21 mouse cellular contexts compared by ENCODE assay signal in genomic region chr3:70160043-70160442, GRCm38 (mm10).
A peak's percentile ranks its signal among the peaks of the same experiment; 100 is the strongest.
DNase-seq lines count a peak whose midpoint lies in the region; ATAC-seq and TF ChIP-seq lines count a peak whose summit lies in the region.
"Had no signal": no experiment of that assay in that cellular context is flagged by ENCODE, and none has a peak within 500 bp of the region (broad histone marks: within the 10 kb centered on the region; RNA-seq: fewer than 3 reads in every experiment).

No protein-coding gene starts in this region.

- H3K4me1 ChIP-seq in forebrain, embryonic 12.5 days, result peaks cover 7% of the 10 kb centered on the region; the same call in 1 of the 2 replicates
- no peaks in the 10 kb centered on the region for H3K4me1 ChIP-seq in forebrain, embryonic 11.5 days (replicated peaks; ENCODE audit: control insufficient read depth, insufficient read depth, low read length)
- H3K4me1 ChIP-seq in hindbrain, postnatal 0 days (ENCODE audit: insufficient read depth, low read length), result no peaks in the 10 kb centered on the region
- H3K4me1 ChIP-seq in hindbrain, embryonic 16.5 days (ENCODE audit: control insufficient read depth, insufficient read depth, low read depth, low read length), result no peaks in the 10 kb centered on the region
- H3K4me1 ChIP-seq in midbrain, embryonic 14.5 days (ENCODE audit: control insufficient read depth, insufficient read depth, low read length), result no peaks in the 10 kb centered on the region
- H3K4me1 ChIP-seq: embryonic facial prominence, embryonic 13.5 days; heart, embryonic 10.5 days; hindbrain, embryonic 15.5 days had no signal

- WGBS in forebrain, embryonic 12.5 days, result 39% methylated on average over 9 of the region's 9 CpGs
- 48% methylated on average over 9 of the region's 9 CpGs for WGBS in forebrain, embryonic 11.5 days
- WGBS in hindbrain, postnatal 0 days, result 48% methylated on average over 9 of the region's 9 CpGs
- WGBS in hindbrain, embryonic 16.5 days, result 51% methylated on average over 9 of the region's 9 CpGs
- WGBS in midbrain, embryonic 14.5 days, result 41% methylated on average over 9 of the region's 9 CpGs

- TF ChIP-seq CTCF in hindbrain, postnatal 0 days (IDR thresholded peaks at IDR 0.05; ENCODE audit: low read depth), result no peak
- TF ChIP-seq CTCF in brain, embryonic 14.5 days (IDR thresholded peaks at IDR 0.05; ENCODE audit: borderline replicate concordance, extremely low read depth, insufficient read depth, insufficient read length), result no peak

- no peaks in the 10 kb centered on the region for H3K9me3 ChIP-seq in forebrain, embryonic 12.5 days
- no peaks in the 10 kb centered on the region for H3K9me3 ChIP-seq in forebrain, embryonic 11.5 days (ENCODE audit: control insufficient read depth, low read length)
- H3K9me3 ChIP-seq in hindbrain, postnatal 0 days (ENCODE audit: low read length), result no peaks in the 10 kb centered on the region
- H3K9me3 ChIP-seq in hindbrain, embryonic 16.5 days (ENCODE audit: control insufficient read depth, low read length), result no peaks in the 10 kb centered on the region
- H3K9me3 ChIP-seq in midbrain, embryonic 14.5 days (ENCODE audit: control insufficient read depth, low read length), result no peaks in the 10 kb centered on the region
- H3K9me3 ChIP-seq: embryonic facial prominence, embryonic 13.5 days; heart, embryonic 10.5 days; hindbrain, embryonic 15.5 days had no signal

- TF ChIP-seq POLR2A in brain, embryonic 14.5 days (IDR thresholded peaks at IDR 0.05; ENCODE audit: borderline replicate concordance, extremely low read depth, insufficient read depth, insufficient read length, poor library complexity, severe bottlenecking), result no peak

- no peak overlapping the region for H3K4me2 ChIP-seq in forebrain, embryonic 12.5 days
- H3K4me2 ChIP-seq in forebrain, embryonic 11.5 days (ENCODE audit: low read depth, low read length, severe bottlenecking), result no peak overlapping the region
- no peak overlapping the region for H3K4me2 ChIP-seq in hindbrain, postnatal 0 days (ENCODE audit: low read depth, low read length)
- H3K4me2 ChIP-seq in hindbrain, embryonic 16.5 days (ENCODE audit: low read length), result no peak overlapping the region
- no peak overlapping the region for H3K4me2 ChIP-seq in midbrain, embryonic 14.5 days (ENCODE audit: low read length)
- H3K4me2 ChIP-seq: embryonic facial prominence, embryonic 13.5 days; hindbrain, embryonic 15.5 days had no signal

- H3K27ac ChIP-seq in forebrain, embryonic 12.5 days, result no peak overlapping the region
- H3K27ac ChIP-seq in forebrain, embryonic 11.5 days (ENCODE audit: low read depth, low read length), result no peak overlapping the region
- no peak overlapping the region for H3K27ac ChIP-seq in hindbrain, postnatal 0 days
- no peak overlapping the region for H3K27ac ChIP-seq in hindbrain, embryonic 16.5 days (ENCODE audit: low read depth, low read length)
- H3K27ac ChIP-seq in midbrain, embryonic 14.5 days (replicated peaks; ENCODE audit: low read depth, low read length), result no peak overlapping the region
- H3K27ac ChIP-seq: embryonic facial prominence, embryonic 13.5 days; heart, embryonic 10.5 days; hindbrain, embryonic 15.5 days had no signal

- no peak overlapping the region for H3K4me3 ChIP-seq in forebrain, embryonic 12.5 days (replicated peaks)
- H3K4me3 ChIP-seq in forebrain, embryonic 11.5 days (ENCODE audit: low read depth, low read length), result no peak overlapping the region
- no peak overlapping the region for H3K4me3 ChIP-seq in hindbrain, postnatal 0 days (ENCODE audit: low read length)
- no peak overlapping the region for H3K4me3 ChIP-seq in hindbrain, embryonic 16.5 days (ENCODE audit: low read length)
- H3K4me3 ChIP-seq in midbrain, embryonic 14.5 days (replicated peaks; ENCODE audit: low read depth, low read length), result no peak overlapping the region
- H3K4me3 ChIP-seq: embryonic facial prominence, embryonic 13.5 days; heart, embryonic 10.5 days; hindbrain, embryonic 15.5 days had no signal

- DNase-seq in forebrain, embryonic 11.5 days (ENCODE audit: low spot score), result no peak
- DNase-seq in hindbrain, postnatal 0 days (ENCODE audit: low spot score), result peak; percentile 9
- DNase-seq in brain, embryonic 14.5 days (ENCODE audit: low read depth), result peak; percentile 49
- DNase-seq in midbrain, embryonic 14.5 days, result peak; percentile 23
- DNase-seq in c-Kit-positive CD71-positive TER-119-positive erythroid progenitor cells, embryonic 14.5 days (ENCODE audit: low spot score), result no peak
- DNase-seq in heart, postnatal 4 days, result no peak
- DNase-seq: adrenal gland, postnatal 10 days; B cell, adult 2 months; cerebellum, adult 18-20 months; cerebellum, adult 9-11 months; cerebellum, postnatal 36 days; gastrocnemius, postnatal 10 days; heart, adult 18-20 months; heart, postnatal 10 days had no signal

- ATAC-seq in forebrain, embryonic 12.5 days (ENCODE audit: low FRiP score), result peak; percentile 65; the same call in 1 of the 2 replicates
- ATAC-seq in forebrain, embryonic 11.5 days (replicated peaks; ENCODE audit: low FRiP score), result no peak
- no peak for ATAC-seq in hindbrain, postnatal 0 days
- ATAC-seq in hindbrain, embryonic 16.5 days, result no peak
- ATAC-seq in midbrain, embryonic 14.5 days (ENCODE audit: low FRiP score, low TSS enrichment), result no peak
- ATAC-seq: CD4-positive, CD25-positive, alpha-beta regulatory T cell, adult 4 months had no signal

- H3K27me3 ChIP-seq in forebrain, embryonic 12.5 days, result no peaks in the 10 kb centered on the region
- no peaks in the 10 kb centered on the region for H3K27me3 ChIP-seq in forebrain, embryonic 11.5 days (ENCODE audit: control insufficient read depth, insufficient read depth, low read length)
- no peaks in the 10 kb centered on the region for H3K27me3 ChIP-seq in hindbrain, postnatal 0 days (ENCODE audit: insufficient read depth, low read length)
- no peaks in the 10 kb centered on the region for H3K27me3 ChIP-seq in hindbrain, embryonic 16.5 days (replicated peaks; ENCODE audit: control insufficient read depth, insufficient read depth, low read length)
- H3K27me3 ChIP-seq in midbrain, embryonic 14.5 days (ENCODE audit: control insufficient read depth, insufficient read depth, low read length), result no peaks in the 10 kb centered on the region
- H3K27me3 ChIP-seq: embryonic facial prominence, embryonic 13.5 days; hindbrain, embryonic 15.5 days had no signal

- H3K9ac ChIP-seq in forebrain, embryonic 12.5 days, result no peak overlapping the region
- H3K9ac ChIP-seq in forebrain, embryonic 11.5 days (ENCODE audit: low read length), result no peak overlapping the region
- H3K9ac ChIP-seq in hindbrain, postnatal 0 days (replicated peaks; ENCODE audit: low read length), result no peak overlapping the region
- no peak overlapping the region for H3K9ac ChIP-seq in hindbrain, embryonic 16.5 days (ENCODE audit: low read depth, low read length)
- no peak overlapping the region for H3K9ac ChIP-seq in midbrain, embryonic 14.5 days (replicated peaks; ENCODE audit: low read length)
- H3K9ac ChIP-seq: embryonic facial prominence, embryonic 13.5 days; hindbrain, embryonic 15.5 days had no signal

- H3K36me3 ChIP-seq in forebrain, embryonic 12.5 days (replicated peaks), result no peaks in the 10 kb centered on the region
- no peaks in the 10 kb centered on the region for H3K36me3 ChIP-seq in forebrain, embryonic 11.5 days (ENCODE audit: control insufficient read depth, insufficient read depth, low read length)
- no peaks in the 10 kb centered on the region for H3K36me3 ChIP-seq in hindbrain, postnatal 0 days (ENCODE audit: insufficient read depth, low read length)
- H3K36me3 ChIP-seq in hindbrain, embryonic 16.5 days (ENCODE audit: control insufficient read depth, insufficient read depth, low read length), result no peaks in the 10 kb centered on the region
- H3K36me3 ChIP-seq in midbrain, embryonic 14.5 days (ENCODE audit: control insufficient read depth, insufficient read depth, low read length), result no peaks in the 10 kb centered on the region
- H3K36me3 ChIP-seq: embryonic facial prominence, embryonic 13.5 days; G1E; heart, embryonic 10.5 days; hindbrain, embryonic 15.5 days had no signal

Comparison
In these comparisons a context has a peak if more than half of its experiments do, and no peak if none do; other contexts are left out.
1. DNase-seq: peak in hindbrain, postnatal 0 days (single experiment), brain, embryonic 14.5 days (single experiment) and midbrain, embryonic 14.5 days (single experiment); none in forebrain, embryonic 11.5 days (single experiment), c-Kit-positive CD71-positive TER-119-positive erythroid progenitor cells, embryonic 14.5 days (single experiment) and heart, postnatal 4 days (single experiment).